Mouse (Mus musculus) kidney, postnatal 0 days (tissue): ENCODE data around the gene Lbh. TPM values are rescaled to one million over a fixed set of nuclear protein-coding genes. Genes with fewer than 3 reads are reported as not detected.

Experiments
- ATAC-seq: fragments of 200-750 bp; cut with Nextera tagmentation; replicated peaks from 2 replicates; pipeline ENCODE4 v1.8.0; 2017; ENCODE audit warnings: low read depth, moderate number of reproducible peaks, moderate TSS enrichment, moderate library complexity; ENCODE audit not compliant: low FRiP score
- DNase-seq: peaks from one replicate; pipeline ENCODE4 v3.0.0-alpha.2; 2016; ENCODE audit warnings: low spot score
- H3K27ac ChIP-seq: fragments of 300-500 bp; sonication (generic); 2 replicates; pipeline ENCODE4 v1.5.1; 2014; ENCODE audit warnings: mild to moderate bottlenecking
- H3K27me3 ChIP-seq: fragments of 300-500 bp; sonication (generic); 2 replicates; pipeline ENCODE4 v1.6.1; 2014; ENCODE audit warnings: low read length, mixed read lengths; ENCODE audit not compliant: insufficient read depth
- H3K36me3 ChIP-seq: fragments of 300-500 bp; sonication (generic); 2 replicates; pipeline ENCODE4 v1.6.1; 2014; ENCODE audit warnings: low read length, mixed read lengths; ENCODE audit not compliant: insufficient read depth
- H3K4me1 ChIP-seq: fragments of 300-500 bp; sonication (generic); replicated peaks from 2 replicates; pipeline ENCODE4 v1.6.1; 2014; ENCODE audit warnings: antibody characterized with exemption, low read length, mixed read lengths; ENCODE audit not compliant: insufficient read depth
- H3K4me2 ChIP-seq: fragments of 300-500 bp; sonication (generic); 2 replicates; pipeline ENCODE4 v1.6.1; 2014; ENCODE audit warnings: mild to moderate bottlenecking, low read length, moderate library complexity, mixed read lengths
- H3K4me3 ChIP-seq: fragments of 300-500 bp; sonication (generic); replicated peaks from 2 replicates; pipeline ENCODE4 v1.5.1; 2014; ENCODE audit warnings: low read depth, low read length
- H3K9ac ChIP-seq: fragments of 300-500 bp; sonication (generic); 2 replicates; pipeline ENCODE4 v1.6.1; 2014; ENCODE audit warnings: low read depth, low read length
- H3K9me3 ChIP-seq: fragments of 300-500 bp; sonication (generic); replicated peaks from 2 replicates; pipeline ENCODE4 v1.6.1; 2016; ENCODE audit warnings: low read length, inconsistent platforms, mixed read lengths
- CTCF ChIP-seq: IDR thresholded peaks from 2 replicates; pipeline ENCODE4 v1.5.1; 2016; ENCODE audit warnings: antibody characterized with exemption, low read depth, mild to moderate bottlenecking, moderate library complexity
- WGBS: fragments of 180-500 bp; shearing (Covaris S2); extraction: QIAGEN DNeasy Blood & Tissue Kit; methylation state at CpG from one replicate; pipeline ENCODE4 v1.1.7; 2014; 5-methylcytosine and 5-hydroxymethylcytosine counted together
- polyA plus RNA-seq: library from polyadenylated mRNA; unstranded; fragments of >200 nt; fragmentation: Nextera tagmentation; extraction: Ambion mirVana; gene quantifications from 2 replicates; pipeline ENCODE4 v1.2.1, GENCODE M21; 2015

Gene Lbh
- polyA plus RNA-seq, 1 experiment from 2014 or later = 8.9 TPM

GRCm38 (mm10) chr17:72908561-72908960 is 9.5 kb upstream of the Lbh start:
- no peak for TF ChIP-seq CTCF
- no peak overlapping the region for H3K4me3 ChIP-seq
- ATAC-seq (no peak), DNase-seq (no peak)
- H3K4me1 ChIP-seq = no peaks in the 10 kb centered on the region
- H3K27me3 ChIP-seq = no peaks in the 10 kb centered on the region
- H3K36me3 ChIP-seq = no peaks in the 10 kb centered on the region
- H3K9me3 ChIP-seq = no peaks in the 10 kb centered on the region
- 89% methylated on average over 3 of the region's 3 CpGs for WGBS
- no peak overlapping the region for H3K27ac ChIP-seq
- H3K4me2 ChIP-seq = no peak overlapping the region
- no peak overlapping the region for H3K9ac ChIP-seq

GRCm38 (mm10) chr17:72909061-72909852 is 8.8 kb upstream of the Lbh start:
- WGBS = 78% methylated on average over 7 of the region's 7 CpGs
- Histone ChIP-seq H3K36me3 (no peaks in the 10 kb centered on the region), H3K9ac (no peak overlapping the region), H3K4me2 (no peak overlapping the region), H3K27ac (no peak overlapping the region), H3K4me1 (no peaks in the 10 kb centered on the region), H3K9me3 (no peaks in the 10 kb centered on the region), H3K27me3 (no peaks in the 10 kb centered on the region), H3K4me3 (no peak overlapping the region)
- TF ChIP-seq CTCF = no peak
- ATAC-seq (no peak), DNase-seq (no peak)

- Histone ChIP-seq H3K4me1 (no peaks in the 10 kb centered on the region), H3K9me3 (no peaks in the 10 kb centered on the region)
Observed at GRCm38 (mm10) chr17:72911283-72911682, 6.8 kb upstream of the Lbh start.

GRCm38 (mm10) chr17:72911751-72912150 is 6.4 kb upstream of the Lbh start:
- no peak overlapping the region for H3K27ac ChIP-seq
- WGBS = 41% methylated on average over 1 of the region's 1 CpGs
- H3K9me3 ChIP-seq = no peaks in the 10 kb centered on the region
- H3K4me1 ChIP-seq = no peaks in the 10 kb centered on the region
- no peak for TF ChIP-seq CTCF
- no peaks in the 10 kb centered on the region for H3K36me3 ChIP-seq
- DNase-seq = no peak
- no peak for ATAC-seq
- H3K4me2 ChIP-seq = no peak overlapping the region
- no peak overlapping the region for H3K9ac ChIP-seq
- no peaks in the 10 kb centered on the region for H3K27me3 ChIP-seq
- no peak overlapping the region for H3K4me3 ChIP-seq

More at GRCm38 (mm10) chr17:72911283-72911682, 6.8 kb upstream of the Lbh start:
- WGBS = 55% methylated on average over 11 of the region's 11 CpGs
- H3K27ac ChIP-seq = no peak overlapping the region
- ATAC-seq (no peak), DNase-seq (no peak)
- TF ChIP-seq CTCF = no peak
- no peaks in the 10 kb centered on the region for H3K36me3 ChIP-seq
- H3K9ac ChIP-seq = no peak overlapping the region
- no peak overlapping the region for H3K4me3 ChIP-seq
- H3K4me2 ChIP-seq = no peak overlapping the region
- H3K27me3 ChIP-seq = no peaks in the 10 kb centered on the region

GRCm38 (mm10) chr17:72914082-72914481 is 4.0 kb upstream of the Lbh start:
- no peak for DNase-seq
- WGBS = 68% methylated on average over 2 of the region's 2 CpGs
- no peaks in the 10 kb centered on the region for H3K27me3 ChIP-seq
- ATAC-seq = no peak
- no peak overlapping the region for H3K4me2 ChIP-seq
- H3K4me1 ChIP-seq = no peaks in the 10 kb centered on the region
- H3K9me3 ChIP-seq = no peaks in the 10 kb centered on the region
- H3K36me3 ChIP-seq = no peaks in the 10 kb centered on the region
- TF ChIP-seq CTCF = no peak
- no peak overlapping the region for H3K27ac ChIP-seq
- H3K4me3 ChIP-seq = no peak overlapping the region
- H3K9ac ChIP-seq = no peak overlapping the region

- peak overlapping the region; percentile 52 for H3K9ac ChIP-seq
- TF ChIP-seq CTCF = peak; percentile 54; the same call in 1 of the 2 replicates
- H3K4me3 ChIP-seq = peak overlapping the region; percentile 79
- H3K9me3 ChIP-seq = no peaks in the 10 kb centered on the region
- H3K27me3 ChIP-seq = no peaks in the 10 kb centered on the region
- under 1% methylated on average over 37 of the region's 37 CpGs for WGBS
- H3K4me2 ChIP-seq = peak overlapping the region; percentile 88
- H3K4me1 ChIP-seq = no peaks in the 10 kb centered on the region
- H3K27ac ChIP-seq = peak overlapping the region; percentile 84
- DNase-seq = peak; percentile 88
- no peaks in the 10 kb centered on the region for H3K36me3 ChIP-seq
- peak; percentile 23 for ATAC-seq
Observed at GRCm38 (mm10) chr17:72917241-72918030, 669 bp upstream of the Lbh start.
